Mouse (Mus musculus) liver, embryonic 16.5 days (tissue): ENCODE data around the gene 2810408A11Rik. TPM values are rescaled to one million over a fixed set of nuclear protein-coding genes. Genes with fewer than 3 reads are reported as not detected.

ENCODE experiments used
- microRNA-seq: library from miRNA; unstranded; fragments of <30 nt; microRNA quantifications from one replicate; pipeline ENCODE4, GENCODE M21; 2016
- polyA plus RNA-seq: library from polyadenylated mRNA; unstranded; fragments of >200 nt; fragmentation: Nextera tagmentation; extraction: Ambion mirVana; gene quantifications from 2 replicates; pipeline ENCODE4 v1.2.1, GENCODE M21; 2015

The 2810408A11Rik gene
- polyA plus RNA-seq, 1 experiment from 2014 or later, result 0.46 TPM

Small RNA genes within 50 kb of the gene (microRNA-seq; reads per million reads assigned to microRNA genes)
- gene Mir6924, result not detected

Other genes with a start within 250 kb of the 2810408A11Rik start
- gene Sox15, start 245.7 kb downstream of the 2810408A11Rik start, polyA plus RNA-seq, result 0.11 TPM in 1 of 2 replicates, not detected in the other
- 34.5 and 35.0 TPM in 2 replicates for gene Mpdu1, start 238.3 kb downstream of the 2810408A11Rik start, polyA plus RNA-seq
- 32.0 and 35.4 TPM in 2 replicates for gene Cd68, start 234.8 kb downstream of the 2810408A11Rik start, polyA plus RNA-seq
- gene Eif4a1, start 228.6 kb downstream of the 2810408A11Rik start, polyA plus RNA-seq, result 223 and 225 TPM in 2 replicates
- 22.7 and 24.9 TPM in 2 replicates for gene Senp3, start 218.9 kb downstream of the 2810408A11Rik start, polyA plus RNA-seq
- 0.17 and 0.40 TPM in 2 replicates for gene Tnfsf13, start 215.2 kb downstream of the 2810408A11Rik start, polyA plus RNA-seq
- 2.5 and 2.8 TPM in 2 replicates for gene Tnfsf12, start 205.1 kb downstream of the 2810408A11Rik start, polyA plus RNA-seq
- gene Tnfsfm13, start 204.9 kb downstream of the 2810408A11Rik start, polyA plus RNA-seq, result 0.95 and 1.1 TPM in 2 replicates
- 11.1 and 11.9 TPM in 2 replicates for gene Polr2a, start 142.3 kb downstream of the 2810408A11Rik start, polyA plus RNA-seq
- 0.07 TPM in 1 of 2 replicates, not detected in the other for gene Slc35g3, start 139.0 kb downstream of the 2810408A11Rik start, polyA plus RNA-seq
- gene Zbtb4, start 135.1 kb downstream of the 2810408A11Rik start, polyA plus RNA-seq, result 0.61 and 0.81 TPM in 2 replicates
- 0.61 and 0.96 TPM in 2 replicates for gene Chrnb1, start 105.0 kb downstream of the 2810408A11Rik start, polyA plus RNA-seq
- 0.19 and 0.21 TPM in 2 replicates for gene Fgf11, start 99.1 kb downstream of the 2810408A11Rik start, polyA plus RNA-seq
- gene Tmem102, start 95.4 kb downstream of the 2810408A11Rik start, polyA plus RNA-seq, result 0.62 and 1.0 TPM in 2 replicates
- not detected in 2 replicates for gene Gm39566, start 85.7 kb downstream of the 2810408A11Rik start, polyA plus RNA-seq
- not detected in 2 replicates for gene Spem2, start 82.5 kb downstream of the 2810408A11Rik start, polyA plus RNA-seq
- gene Spem1, start 78.8 kb downstream of the 2810408A11Rik start, polyA plus RNA-seq, result not detected in 2 replicates
- 0.66 and 0.83 TPM in 2 replicates for gene Nlgn2, start 63.2 kb downstream of the 2810408A11Rik start, polyA plus RNA-seq
- 404 and 413 TPM in 2 replicates for gene Tmem256, start 62.5 kb downstream of the 2810408A11Rik start, polyA plus RNA-seq
- 22.0 and 27.8 TPM in 2 replicates for gene Plscr3, start 54.6 kb downstream of the 2810408A11Rik start, polyA plus RNA-seq
- gene Tnk1, start 42.3 kb downstream of the 2810408A11Rik start, polyA plus RNA-seq, result 0.74 and 0.96 TPM in 2 replicates
- not detected in 2 replicates for gene Tmem95, start 23.0 kb downstream of the 2810408A11Rik start, polyA plus RNA-seq
- gene Kctd11, start 19.6 kb downstream of the 2810408A11Rik start, polyA plus RNA-seq, result 1.3 and 1.4 TPM in 2 replicates
- 6.5 and 6.8 TPM in 2 replicates for gene Acap1, start 5.4 kb downstream of the 2810408A11Rik start, polyA plus RNA-seq
- 2.2 and 2.6 TPM in 2 replicates for gene Neurl4, start 85 bp upstream of the 2810408A11Rik start, polyA plus RNA-seq
- gene Gps2, start 12.9 kb upstream of the 2810408A11Rik start, polyA plus RNA-seq, result 81.1 and 83.1 TPM in 2 replicates
- gene Eif5a, start 21.0 kb upstream of the 2810408A11Rik start, polyA plus RNA-seq, result 1,065 and 1,134 TPM in 2 replicates
- gene Ybx2, start 34.8 kb upstream of the 2810408A11Rik start, polyA plus RNA-seq, result 0.18 TPM in 1 of 2 replicates, not detected in the other
- 18.4 and 22.6 TPM in 2 replicates for gene Slc2a4, start 47.2 kb upstream of the 2810408A11Rik start, polyA plus RNA-seq
- 5.4 and 11.7 TPM in 2 replicates for gene Cldn7, start 63.8 kb upstream of the 2810408A11Rik start, polyA plus RNA-seq
- 7.1 and 7.3 TPM in 2 replicates for gene Ctdnep1, start 80.2 kb upstream of the 2810408A11Rik start, polyA plus RNA-seq
- 55.1 and 57.2 TPM in 2 replicates for gene Elp5, start 81.5 kb upstream of the 2810408A11Rik start, polyA plus RNA-seq
- gene Gabarap, start 90.2 kb upstream of the 2810408A11Rik start, polyA plus RNA-seq, result 255 and 280 TPM in 2 replicates
- gene Phf23, start 94.8 kb upstream of the 2810408A11Rik start, polyA plus RNA-seq, result 17.5 and 18.2 TPM in 2 replicates
- 4.4 and 5.1 TPM in 2 replicates for gene Dvl2, start 99.6 kb upstream of the 2810408A11Rik start, polyA plus RNA-seq
- 127 and 138 TPM in 2 replicates for gene Acadvl, start 114.4 kb upstream of the 2810408A11Rik start, polyA plus RNA-seq
- gene Dlg4, start 116.0 kb upstream of the 2810408A11Rik start, polyA plus RNA-seq, result 0.40 and 0.53 TPM in 2 replicates
- 5.0 and 6.0 TPM in 2 replicates for gene Asgr1, start 153.1 kb upstream of the 2810408A11Rik start, polyA plus RNA-seq
- 12.9 and 13.1 TPM in 2 replicates for gene Asgr2, start 191.7 kb upstream of the 2810408A11Rik start, polyA plus RNA-seq
- gene Mgl2, start 229.3 kb upstream of the 2810408A11Rik start, polyA plus RNA-seq, result 2.5 and 3.0 TPM in 2 replicates